ENCODE assay signal across 24 mouse cellular contexts in the genomic region with DNA sequence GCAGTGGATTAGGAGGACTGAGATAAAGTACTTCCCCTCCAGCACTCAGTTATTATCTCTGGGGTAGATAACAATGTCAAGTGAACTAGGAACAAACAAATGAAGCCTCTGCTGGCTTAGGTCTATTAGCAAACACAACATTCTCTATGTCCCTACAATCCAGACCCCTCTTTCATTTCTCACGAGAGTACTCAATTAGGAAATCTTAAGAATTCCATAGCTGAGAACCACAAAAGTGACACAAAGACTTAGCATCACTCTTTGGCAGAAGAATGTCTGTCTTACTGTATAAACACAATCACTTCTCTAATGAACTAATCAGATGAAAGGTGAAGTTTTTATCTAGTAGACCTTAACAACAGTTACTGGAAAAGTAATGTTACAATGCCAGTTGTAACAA. TPM values are rescaled to one million over a fixed set of nuclear protein-coding genes. Genes with fewer than 3 reads are reported as not detected.
DNase-seq lines count a peak whose midpoint lies in the region; ATAC-seq and TF ChIP-seq lines count a peak whose summit lies in the region.
"Had no signal": no experiment of that assay in that cellular context is flagged by ENCODE, and none has a peak within 500 bp of the region (broad histone marks: within the 10 kb centered on the region; RNA-seq: fewer than 3 reads in every experiment).

No protein-coding gene starts in this region.

- TF ChIP-seq CTCF in layer of hippocampus, adult 2 months (conservative IDR thresholded peaks at IDR 0.05) = no peak

- H3K4me3 ChIP-seq in layer of hippocampus, adult 2 months = peak overlapping the region; percentile 21
- H3K4me3 ChIP-seq: embryonic facial prominence, embryonic 10.5 days; embryonic facial prominence, embryonic 12.5 days; erythroblast, embryonic 14.5 days; forebrain, embryonic 10.5 days; forebrain, embryonic 12.5 days had no signal

- no peak for DNase-seq in layer of hippocampus, adult 2 months (ENCODE audit: low spot score in 2 of 2)
- no peak for DNase-seq in layer of hippocampus, postnatal 10 days (ENCODE audit: low spot score in 2 of 2)
- DNase-seq in retina, postnatal 1 day = peak; percentile 32
- DNase-seq in gastrocnemius, postnatal 25 days = no peak
- DNase-seq: adrenal gland, adult 8-10 months; adrenal gland, postnatal 14 days; adrenal gland, postnatal 36 days; cerebellum, adult 18-20 months; cerebellum, adult 8-10 months; cerebellum, adult 9-11 months; cerebellum, postnatal 14 days; cerebellum, postnatal 36 days had no signal

- peak; percentile 52; the same call in 1 of the 2 replicates for ATAC-seq in megakaryocyte-erythroid progenitor cell, adult 5-6 weeks (replicated peaks; ENCODE audit: low FRiP score, low TSS enrichment, poor library complexity, severe bottlenecking)
- no peak for ATAC-seq in erythroblast, adult 5-6 weeks (replicated peaks; ENCODE audit: low FRiP score, poor library complexity, severe bottlenecking)
- ATAC-seq: activated CD4-positive, CD25-positive, alpha-beta regulatory T cell, adult 4 months; forebrain, embryonic 14.5 days; forebrain, embryonic 16.5 days; Patski had no signal

- no peak overlapping the region; the same call in 1 of the 2 replicates for H3K27ac ChIP-seq in layer of hippocampus, adult 2 months
- H3K27ac ChIP-seq: embryonic facial prominence, embryonic 10.5 days; embryonic facial prominence, embryonic 12.5 days; forebrain, embryonic 10.5 days; forebrain, embryonic 12.5 days had no signal

RNA-seq across cellular contexts. Expression of a gene that starts 10.7 kb away (rescaled TPM):
- total RNA-seq in layer of hippocampus, adult 2 months (2021) = 100 to 1,000 TPM; 210 to 222 TPM
- total RNA-seq in layer of hippocampus, postnatal 10 days (2021) = 100 to 1,000 TPM; 145 to 147 TPM
- 2.3 and 3.2 TPM in 2 replicates for total RNA-seq in megakaryocyte-erythroid progenitor cell, adult 5-6 weeks (2014; fragmentation: Nextera tagmentation)
- 1.8 and 2.8 TPM in 2 replicates for total RNA-seq in megakaryocyte-erythroid progenitor cell, adult 5-6 weeks (2017)
- 1 to 10 TPM; 1.6 to 2.2 TPM for total RNA-seq in gastrocnemius, postnatal 25 days (2021)
- 1.0 and 3.3 TPM in 2 replicates for total RNA-seq in erythroblast, adult 5-6 weeks (2015; ENCODE audit: low replicate concordance)
- total RNA-seq in erythroblast, adult 5-6 weeks (2017; ENCODE audit: low replicate concordance) = 3.1 TPM in 1 of 2 replicates, not detected in the other
- total RNA-seq: MEL had no signal

Comparison
In these comparisons a context has a peak if more than half of its experiments do, and no peak if none do; other contexts are left out.
1. RNA of a gene that starts 10.7 kb away (total RNA-seq): 210 to 222 TPM in layer of hippocampus, adult 2 months and 145 to 147 TPM in layer of hippocampus, postnatal 10 days; 1.0 to 3.3 TPM in erythroblast, adult 5-6 weeks, 1.8 to 3.2 TPM in megakaryocyte-erythroid progenitor cell, adult 5-6 weeks and 1.6 to 2.2 TPM in gastrocnemius, postnatal 25 days; every median in the first group is over 10 times any median in the second.